Mouse (Mus musculus) limb, embryonic 14.5 days (tissue): Measurements from ENCODE around the gene Tmem52b. TPM values are rescaled to one million over a fixed set of nuclear protein-coding genes. Genes with fewer than 3 reads are reported as not detected.

Experiments
- ATAC-seq: fragments of 200-750 bp; cut with Nextera tagmentation; 2 replicates; pipeline ENCODE4 v1.8.0; 2017; ENCODE audit warnings: low read depth, moderate number of reproducible peaks, moderate TSS enrichment; ENCODE audit not compliant: low FRiP score
- DNase-seq: peaks from one replicate; pipeline ENCODE4 v3.0.0-alpha.2; 2015; ENCODE audit warnings: low spot score
- H3K27ac ChIP-seq: fragments of 300-500 bp; sonication (generic); replicated peaks from 2 replicates; pipeline ENCODE4 v1.5.1; 2014; ENCODE audit warnings: low read depth, mild to moderate bottlenecking, low read length, moderate library complexity, mixed read lengths
- H3K27me3 ChIP-seq: fragments of 300-500 bp; sonication (generic); 2 replicates; pipeline ENCODE4 v1.6.1; 2014; ENCODE audit warnings: low read length, mixed read lengths; ENCODE audit not compliant: control insufficient read depth, insufficient read depth
- H3K36me3 ChIP-seq: fragments of 300-500 bp; sonication (generic); 2 replicates; pipeline ENCODE4 v1.6.1; 2014; ENCODE audit warnings: mild to moderate bottlenecking, low read length, moderate library complexity, mixed read lengths; ENCODE audit not compliant: control insufficient read depth, insufficient read depth
- H3K4me1 ChIP-seq: fragments of 300-500 bp; sonication (generic); 2 replicates; pipeline ENCODE4 v1.6.1; 2014; ENCODE audit warnings: antibody characterized with exemption, low read length, mixed read lengths; ENCODE audit not compliant: control insufficient read depth, insufficient read depth
- H3K4me2 ChIP-seq: fragments of 300-500 bp; sonication (generic); replicated peaks from 2 replicates; pipeline ENCODE4 v1.6.1; 2014; ENCODE audit warnings: low read depth, mild to moderate bottlenecking, low read length, moderate library complexity; ENCODE audit not compliant: severe bottlenecking
- H3K4me3 ChIP-seq: fragments of 300-500 bp; sonication (generic); replicated peaks from 2 replicates; pipeline ENCODE4 v1.5.1; 2014; ENCODE audit warnings: low read length
- H3K9ac ChIP-seq: fragments of 300-500 bp; sonication (generic); 2 replicates; pipeline ENCODE4 v1.6.1; 2014; ENCODE audit warnings: mild to moderate bottlenecking, low read depth, low read length, moderate library complexity; ENCODE audit not compliant: severe bottlenecking
- H3K9me3 ChIP-seq: fragments of 300-500 bp; sonication (generic); 2 replicates; pipeline ENCODE4 v1.6.1; 2016; ENCODE audit warnings: low read length; ENCODE audit not compliant: control insufficient read depth
- POLR2A ChIP-seq: fragments of 200-500 bp; IDR thresholded peaks from 2 replicates; pipeline ENCODE4 v1.8.0; 2012; ENCODE audit warnings: inconsistent platforms, mild to moderate bottlenecking, moderate library complexity, borderline replicate concordance; ENCODE audit not compliant: insufficient read depth, insufficient read length; ENCODE audit errors: extremely low read depth
- WGBS: fragments of 180-500 bp; shearing (Covaris S2); extraction: QIAGEN DNeasy Blood & Tissue Kit; methylation state at CpG from one replicate; pipeline ENCODE4 v1.1.7; 2014; 5-methylcytosine and 5-hydroxymethylcytosine counted together
- polyA plus RNA-seq, 2 experiments: library from polyadenylated mRNA; depleted of rRNA in 1 of 2; stranded (reverse) in 1 of 2; unstranded in 1 of 2; fragments of >200 nt; fragmentation: Nextera tagmentation in 1 of 2; extraction: Ambion mirVana in 1 of 2; gene quantifications; 2 replicates each; pipeline versions ENCODE4 v1.2.1 to v1.2.3; 2012 to 2014

Gene Tmem52b
- polyA plus RNA-seq, 2 experiments: not detected

- DNase-seq: no peak
- 52% methylated on average over 6 of the region's 6 CpGs for WGBS
- no peak overlapping the region for H3K9ac ChIP-seq
- H3K4me3 ChIP-seq: no peak overlapping the region
- H3K4me2 ChIP-seq: no peak overlapping the region
- no peaks in the 10 kb centered on the region for H3K27me3 ChIP-seq
- no peak for ATAC-seq
- no peak overlapping the region for H3K27ac ChIP-seq
- H3K36me3 ChIP-seq: no peaks in the 10 kb centered on the region
- TF ChIP-seq POLR2A: no peak
- H3K9me3 ChIP-seq: no peaks in the 10 kb centered on the region
- H3K4me1 ChIP-seq: peaks cover 9% of the 10 kb centered on the region
Measured at GRCm38 (mm10) chr6:129510120-129510911, 2.0 kb upstream of the Tmem52b start.

GRCm38 (mm10) chr6:129512868-129513267 is 513 bp downstream of the Tmem52b start:
- no peak for TF ChIP-seq POLR2A
- 9% methylated on average over 8 of the region's 8 CpGs for WGBS
- ATAC-seq (no peak), DNase-seq (peak; percentile 31)
- H3K4me2 ChIP-seq: 0 out of 2 replicates have a peak overlapping the region, but pooled peaks have one; percentile 21
- no peak overlapping the region for H3K9ac ChIP-seq
- no peaks in the 10 kb centered on the region for H3K36me3 ChIP-seq
- H3K27ac ChIP-seq: no peak overlapping the region
- H3K4me3 ChIP-seq: no peak overlapping the region
- no peaks in the 10 kb centered on the region for H3K27me3 ChIP-seq
- H3K9me3 ChIP-seq: no peaks in the 10 kb centered on the region
- H3K4me1 ChIP-seq: peaks cover 9% of the 10 kb centered on the region

- H3K9me3 ChIP-seq: no peaks in the 10 kb centered on the region
- TF ChIP-seq POLR2A: no peak
- 53% methylated on average over 1 of the region's 1 CpGs for WGBS
- no peak for ATAC-seq
- H3K4me3 ChIP-seq: no peak overlapping the region
- H3K4me2 ChIP-seq: no peak overlapping the region
- no peaks in the 10 kb centered on the region for H3K27me3 ChIP-seq
- H3K27ac ChIP-seq: no peak overlapping the region
- H3K4me1 ChIP-seq: peaks cover 9% of the 10 kb centered on the region
- no peak overlapping the region for H3K9ac ChIP-seq
- H3K36me3 ChIP-seq: no peaks in the 10 kb centered on the region
- DNase-seq: peak; percentile 63
Measured at GRCm38 (mm10) chr6:129513409-129513808, 1.1 kb downstream of the Tmem52b start.

GRCm38 (mm10) chr6:129514376-129514775 is 2.0 kb downstream of the Tmem52b start:
- H3K36me3 ChIP-seq: no peaks in the 10 kb centered on the region
- no peak overlapping the region for H3K27ac ChIP-seq
- peaks cover 9% of the 10 kb centered on the region for H3K4me1 ChIP-seq
- ATAC-seq (no peak), DNase-seq (no peak)
- 63% methylated on average over 2 of the region's 2 CpGs for WGBS
- H3K9me3 ChIP-seq: no peaks in the 10 kb centered on the region
- no peak overlapping the region for H3K9ac ChIP-seq
- no peak for TF ChIP-seq POLR2A
- H3K4me2 ChIP-seq: no peak overlapping the region
- H3K27me3 ChIP-seq: no peaks in the 10 kb centered on the region
- no peak overlapping the region for H3K4me3 ChIP-seq

GRCm38 (mm10) chr6:129515068-129515467 is 2.7 kb downstream of the Tmem52b start:
- Histone ChIP-seq H3K4me3 (no peak overlapping the region), H3K4me1 (peaks cover 9% of the 10 kb centered on the region), H3K9me3 (no peaks in the 10 kb centered on the region), H3K36me3 (no peaks in the 10 kb centered on the region), H3K27me3 (no peaks in the 10 kb centered on the region), H3K9ac (no peak overlapping the region), H3K4me2 (no peak overlapping the region), H3K27ac (no peak overlapping the region)
- no peak for TF ChIP-seq POLR2A
- WGBS: 91% methylated on average over 3 of the region's 3 CpGs
- ATAC-seq (no peak), DNase-seq (no peak)
